Mouse (Mus musculus) ovary, adult 18-20 months (tissue): ENCODE measurements around the gene Gfod2.

Source experiments
- DNase-seq: peaks from one replicate; pipeline ENCODE4 v3.0.0; 2022; ENCODE audit warnings: low spot score, mixed read lengths

Gene Gfod2

DNA sequence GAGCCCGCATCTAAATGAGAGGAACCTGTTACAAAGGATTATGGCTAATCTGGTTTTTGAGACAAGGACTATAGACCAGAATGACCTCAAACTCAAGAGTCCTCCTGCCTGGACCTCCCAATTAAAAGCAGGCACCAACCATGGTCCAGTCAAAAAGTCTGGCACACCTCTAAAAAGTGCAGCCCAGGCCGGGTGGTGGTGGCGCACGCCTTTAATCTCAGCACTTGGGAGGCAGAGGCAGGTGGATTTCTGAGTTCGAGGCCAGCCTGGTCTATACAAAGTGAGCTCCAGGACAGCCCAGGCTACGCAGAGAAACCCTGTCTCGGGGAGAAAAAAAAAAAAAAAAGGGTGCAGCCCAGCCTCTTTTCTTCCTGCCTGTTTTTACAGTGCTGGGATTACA lies 73.1 kb downstream of the Gfod2 start:
- no peak for DNase-seq

- DNase-seq: no peak
Measured at GRCm38 (mm10) chr8:105677891-105678290, 80.6 kb downstream of the Gfod2 start.
